Mouse (Mus musculus) stomach, embryonic 14.5 days (tissue): ENCODE data around the gene Mfrp. TPM values are rescaled to one million over a fixed set of nuclear protein-coding genes. Genes with fewer than 3 reads are reported as not detected.

Experiments
- ATAC-seq: fragments of 200-750 bp; cut with Nextera tagmentation; 2 replicates; pipeline ENCODE4 v1.8.0; 2017; ENCODE audit warnings: low read depth, moderate TSS enrichment; ENCODE audit not compliant: insufficient number of reproducible peaks, insufficient read depth, low FRiP score
- H3K27ac ChIP-seq: fragments of 300-500 bp; sonication (generic); 2 replicates; pipeline ENCODE4 v1.5.1; 2014; ENCODE audit warnings: mild to moderate bottlenecking, low read length, moderate library complexity, mixed read lengths
- H3K27me3 ChIP-seq: fragments of 300-500 bp; sonication (generic); 2 replicates; pipeline ENCODE4 v1.6.1; 2014; ENCODE audit warnings: low read length, control low read depth, mixed read lengths; ENCODE audit not compliant: control insufficient read depth, insufficient read depth
- H3K36me3 ChIP-seq: fragments of 300-500 bp; sonication (generic); 2 replicates; pipeline ENCODE4 v1.6.1; 2014; ENCODE audit warnings: mild to moderate bottlenecking, control low read depth, low read length, moderate library complexity, mixed read lengths; ENCODE audit not compliant: control insufficient read depth, insufficient read depth
- H3K4me1 ChIP-seq: fragments of 300-500 bp; sonication (generic); 2 replicates; pipeline ENCODE4 v1.6.1; 2014; ENCODE audit warnings: low read length, control low read depth, mixed read lengths; ENCODE audit not compliant: control insufficient read depth, insufficient read depth
- H3K4me2 ChIP-seq: fragments of 300-500 bp; sonication (generic); replicated peaks from 2 replicates; pipeline ENCODE4 v1.6.1; 2014; ENCODE audit warnings: low read depth, low read length, control low read depth
- H3K4me3 ChIP-seq: fragments of 300-500 bp; sonication (generic); 2 replicates; pipeline ENCODE4 v1.5.1; 2014; ENCODE audit warnings: low read depth, low read length, control low read depth
- H3K9ac ChIP-seq: fragments of 300-500 bp; sonication (generic); replicated peaks from 2 replicates; pipeline ENCODE4 v1.6.1; 2014; ENCODE audit warnings: low read depth, mild to moderate bottlenecking, control low read depth, low read length, moderate library complexity, mixed read lengths
- H3K9me3 ChIP-seq: fragments of 300-500 bp; sonication (generic); 2 replicates; pipeline ENCODE4 v1.6.1; 2016; ENCODE audit warnings: low read depth, low read length, control low read depth; ENCODE audit not compliant: control insufficient read depth
- WGBS: fragments of 180-500 bp; shearing (Covaris S2); extraction: QIAGEN DNeasy Blood & Tissue Kit; methylation state at CpG from one replicate; pipeline ENCODE4 v1.1.7; 2014; 5-methylcytosine and 5-hydroxymethylcytosine counted together
- polyA plus RNA-seq: library from polyadenylated mRNA; unstranded; fragments of >200 nt; fragmentation: Nextera tagmentation; extraction: Ambion mirVana; gene quantifications from 2 replicates; pipeline ENCODE4 v1.2.1, GENCODE M21; 2014

Gene Mfrp
- polyA plus RNA-seq, 1 experiment from 2014 or later, result 0.26 TPM

DNA sequence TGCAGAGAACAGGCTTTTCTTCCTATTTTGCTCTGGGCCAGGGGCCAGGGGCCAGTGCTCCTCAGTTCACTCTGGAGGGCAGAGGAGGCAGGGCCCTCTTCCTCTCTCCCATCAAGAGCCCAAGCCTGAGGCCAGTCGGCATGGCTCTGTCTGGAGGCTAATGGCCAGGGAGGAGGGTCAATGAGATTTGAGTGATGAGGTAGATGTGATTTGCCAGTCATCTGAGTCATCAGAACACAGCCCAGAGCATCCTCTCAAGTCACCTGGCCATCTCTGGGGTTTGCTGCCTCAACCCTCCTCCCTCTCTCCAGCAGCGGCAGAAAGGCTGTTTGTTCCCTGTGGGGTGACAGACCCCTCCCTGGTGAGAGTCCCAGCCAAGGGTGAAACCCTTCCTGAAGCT is 31.8 kb downstream of the Mfrp start:
- H3K4me1 ChIP-seq, result peaks cover 46% of the 10 kb centered on the region
- no peaks in the 10 kb centered on the region for H3K27me3 ChIP-seq
- WGBS, result 17% methylated on average over 2 of the region's 2 CpGs
- ATAC-seq, result no peak
- H3K27ac ChIP-seq, result peak overlapping the region; percentile 70; the same call in 1 of the 2 replicates
- H3K9ac ChIP-seq, result no peak overlapping the region
- no peaks in the 10 kb centered on the region for H3K36me3 ChIP-seq
- H3K9me3 ChIP-seq, result no peaks in the 10 kb centered on the region
- peak overlapping the region; percentile 82 for H3K4me2 ChIP-seq
- peak overlapping the region; percentile 62 for H3K4me3 ChIP-seq

DNA sequence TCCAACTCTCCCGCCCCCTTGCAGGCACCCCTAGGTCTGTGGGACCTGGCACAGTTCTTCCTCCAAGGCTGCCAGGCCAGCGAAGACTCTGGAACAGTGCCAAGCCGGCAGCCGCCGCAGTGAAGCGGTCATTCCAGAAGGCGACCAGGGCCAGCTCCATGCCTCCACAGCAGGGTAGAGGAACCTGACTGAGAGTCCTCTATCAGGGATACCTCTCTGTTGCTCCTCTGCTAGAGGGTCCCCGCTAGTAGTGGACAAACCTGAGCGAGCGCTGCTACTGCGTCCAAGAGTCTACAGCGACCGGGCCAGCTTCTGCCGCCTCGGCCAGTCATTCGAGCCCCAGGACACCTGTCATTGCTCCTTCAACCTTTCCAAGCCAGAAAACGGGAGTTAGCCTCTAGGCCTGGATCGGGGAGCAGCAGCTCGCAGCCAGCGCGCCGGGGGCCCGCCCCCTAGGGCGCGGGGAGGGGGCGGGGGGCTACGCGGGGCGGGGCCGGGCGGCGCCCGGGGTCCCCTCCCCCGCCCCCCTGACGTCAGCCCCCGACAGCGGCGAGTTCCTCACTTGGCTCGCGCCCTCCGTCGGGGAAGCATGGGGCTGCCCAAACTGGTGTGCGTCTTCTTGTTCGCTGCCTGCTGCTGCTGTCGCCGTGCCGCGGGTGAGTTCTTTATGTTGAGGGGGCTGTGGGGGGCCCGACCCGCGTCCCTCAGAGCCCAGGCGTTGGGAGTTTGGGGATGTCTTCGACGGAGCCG is 32.7 kb downstream of the Mfrp start, which contains the start of gene Mcam:
TSS of gene Mcam (plus strand) at position 369 of the 750 bp plus-strand sequence.
- Histone ChIP-seq H3K27ac (peak within 1 kb of the TSS; percentile 70; the same call in 1 of the 2 replicates), H3K4me1 (peaks cover 44% of the 10 kb centered on the region), H3K36me3 (peaks cover 3% of the 10 kb centered on the region), H3K27me3 (no peaks in the 10 kb centered on the region), H3K4me3 (peak within 1 kb of the TSS; percentile 62), H3K9me3 (no peaks in the 10 kb centered on the region), H3K4me2 (peak within 1 kb of the TSS; percentile 82), H3K9ac (peak within 1 kb of the TSS; percentile 52)
- peak; percentile 30; the same call in 1 of the 2 replicates for ATAC-seq
- under 1% methylated on average over 47 of the region's 55 CpGs for WGBS

DNA sequence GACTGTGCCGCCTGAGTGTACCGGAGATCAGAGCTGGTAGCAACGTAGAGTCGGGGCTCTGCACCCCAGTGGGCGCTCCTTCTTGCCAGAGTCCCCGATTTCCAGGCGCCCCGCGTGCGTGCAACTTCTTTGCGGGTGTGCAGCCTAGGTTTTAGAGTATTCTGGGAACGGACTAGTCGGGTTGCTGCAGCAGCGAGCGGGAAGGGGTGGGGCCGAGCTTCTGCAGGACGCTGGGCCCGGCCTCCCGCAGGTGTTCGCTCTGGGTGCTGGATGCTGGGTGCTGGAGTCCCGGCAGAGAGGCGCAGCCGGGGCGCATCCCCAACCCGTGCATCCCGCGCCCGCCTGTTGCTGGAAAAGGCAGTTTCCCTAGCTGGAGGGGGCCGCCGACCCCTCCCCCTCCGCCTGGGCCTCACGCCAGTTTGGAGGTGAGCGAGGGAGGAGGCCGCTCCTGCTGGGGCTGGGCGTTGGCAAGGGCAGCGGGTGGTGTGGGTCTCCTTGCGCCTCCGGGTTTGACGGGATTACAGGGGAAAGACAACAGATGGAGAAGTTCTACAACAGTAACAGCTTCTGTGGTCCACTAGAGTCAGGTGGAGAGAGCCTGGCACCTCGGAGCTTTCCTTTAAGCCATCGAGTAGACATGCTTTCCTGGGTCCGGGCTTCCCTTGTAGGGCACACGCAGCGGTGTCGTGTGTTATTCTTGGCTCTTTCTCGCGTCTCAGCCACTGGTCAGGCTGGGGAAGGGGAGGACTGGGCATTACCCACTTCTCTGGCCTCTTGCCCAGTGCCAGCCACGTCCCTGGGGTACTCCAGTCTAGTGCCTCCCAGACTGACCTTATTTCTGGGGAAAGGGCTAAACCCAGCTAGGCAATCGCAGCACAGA is 33.6 kb downstream of the Mfrp start:
- Histone ChIP-seq H3K9me3 (no peaks in the 10 kb centered on the region), H3K27ac (peak overlapping the region; percentile 70; the same call in 1 of the 2 replicates), H3K27me3 (no peaks in the 10 kb centered on the region), H3K4me1 (peaks cover 42% of the 10 kb centered on the region), H3K4me2 (peak overlapping the region; percentile 82), H3K4me3 (peak overlapping the region; percentile 62), H3K36me3 (peaks cover 11% of the 10 kb centered on the region), H3K9ac (peak overlapping the region; percentile 52)
- peak; percentile 4; the same call in 1 of the 2 replicates for ATAC-seq
- WGBS, result 3% methylated on average over 49 of the region's 49 CpGs

DNA sequence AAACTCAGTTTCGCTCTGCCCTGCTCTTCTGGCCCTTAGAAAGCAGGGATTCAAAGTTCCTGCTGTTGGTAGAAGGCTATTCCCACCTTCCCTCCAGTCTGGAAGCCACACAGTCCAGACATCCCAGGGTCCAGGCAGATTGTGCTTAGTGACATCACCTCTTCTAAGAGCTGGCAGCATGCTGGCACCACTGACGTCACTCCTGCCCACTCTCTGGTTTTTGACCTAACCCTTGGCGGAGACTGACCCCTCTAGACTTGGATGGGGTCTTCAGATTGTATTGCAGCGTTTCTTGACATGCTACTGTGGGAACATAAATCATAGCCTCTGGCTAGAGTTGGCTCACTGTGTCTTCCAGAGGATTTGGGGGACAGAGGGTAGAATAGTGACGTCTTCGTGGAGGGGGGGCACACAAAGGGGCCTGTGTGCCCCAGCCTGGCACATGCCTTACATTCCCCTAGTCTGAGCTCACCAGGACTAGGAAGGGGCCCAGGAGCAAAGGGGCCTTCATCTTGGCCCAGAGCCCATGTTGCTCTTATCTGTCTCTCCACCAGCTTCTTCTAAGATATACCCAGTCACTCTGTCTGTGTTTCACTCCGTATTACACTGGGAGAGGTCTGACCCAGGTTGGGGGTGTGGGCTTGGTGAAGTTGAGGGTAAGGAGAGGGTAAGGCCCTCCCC is 34.3 kb downstream of the Mfrp start:
- peaks cover 34% of the 10 kb centered on the region for H3K4me1 ChIP-seq
- no peak for ATAC-seq
- no peaks in the 10 kb centered on the region for H3K9me3 ChIP-seq
- H3K27ac ChIP-seq, result peak overlapping the region; percentile 70; the same call in 1 of the 2 replicates
- H3K4me2 ChIP-seq, result peak overlapping the region; percentile 82
- WGBS, result 46% methylated on average over 7 of the region's 7 CpGs
- H3K9ac ChIP-seq, result peak overlapping the region; percentile 52
- H3K4me3 ChIP-seq, result peak overlapping the region; percentile 62
- H3K36me3 ChIP-seq, result peaks cover 11% of the 10 kb centered on the region
- no peaks in the 10 kb centered on the region for H3K27me3 ChIP-seq

DNA sequence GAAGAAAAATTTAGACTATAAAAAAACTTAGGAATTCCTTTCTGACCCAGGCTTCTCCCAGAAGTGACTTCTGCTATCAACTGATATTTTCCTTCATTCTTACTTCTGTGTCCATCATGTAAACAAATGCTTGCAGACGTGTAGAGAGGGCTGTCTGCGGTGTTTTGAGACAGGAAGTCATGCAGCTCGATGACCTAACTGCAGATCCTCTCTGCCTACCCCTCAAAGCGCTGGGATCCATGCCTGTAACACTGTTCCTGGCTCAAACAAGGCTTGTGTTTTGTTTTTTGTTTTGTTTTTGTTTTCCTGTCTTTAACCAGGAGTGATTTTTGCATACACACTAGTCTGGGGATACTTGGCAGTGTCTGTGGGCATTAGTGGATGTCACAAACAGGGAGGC is 36.3 kb downstream of the Mfrp start:
- Histone ChIP-seq H3K36me3 (peaks cover 19% of the 10 kb centered on the region), H3K4me3 (no peak overlapping the region), H3K9me3 (no peaks in the 10 kb centered on the region), H3K4me2 (no peak overlapping the region), H3K27ac (no peak overlapping the region), H3K9ac (no peak overlapping the region), H3K27me3 (no peaks in the 10 kb centered on the region), H3K4me1 (peaks cover 24% of the 10 kb centered on the region)
- no peak for ATAC-seq
- 48% methylated on average over 4 of the region's 4 CpGs for WGBS

DNA sequence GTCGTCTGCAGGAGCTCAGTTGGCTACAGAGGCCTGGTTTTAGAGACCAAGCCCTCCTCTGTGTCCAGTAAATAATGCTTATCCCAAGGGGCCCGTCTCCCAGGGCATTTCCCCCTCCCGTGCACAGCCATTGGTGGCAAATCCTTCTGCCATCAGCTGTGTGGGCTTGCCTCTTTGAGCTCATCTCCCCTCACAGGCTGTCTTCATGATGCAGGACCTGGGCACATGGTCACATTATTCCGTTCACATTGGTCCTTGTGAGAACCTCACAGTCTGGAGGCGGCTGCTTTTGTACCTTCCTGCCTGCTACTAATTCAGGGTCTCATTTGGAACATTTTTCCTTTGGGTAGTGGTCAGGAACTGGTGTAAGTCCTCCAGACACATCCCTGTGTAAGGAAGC is 40.4 kb downstream of the Mfrp start:
- H3K27me3 ChIP-seq, result no peaks in the 10 kb centered on the region
- H3K9me3 ChIP-seq, result no peaks in the 10 kb centered on the region
- 74% methylated on average over 5 of the region's 5 CpGs for WGBS
- no peak overlapping the region for H3K9ac ChIP-seq
- no peak overlapping the region for H3K27ac ChIP-seq
- H3K36me3 ChIP-seq, result peaks cover 32% of the 10 kb centered on the region
- no peaks in the 10 kb centered on the region for H3K4me1 ChIP-seq
- H3K4me2 ChIP-seq, result no peak overlapping the region
- ATAC-seq, result no peak
- H3K4me3 ChIP-seq, result no peak overlapping the region

DNA sequence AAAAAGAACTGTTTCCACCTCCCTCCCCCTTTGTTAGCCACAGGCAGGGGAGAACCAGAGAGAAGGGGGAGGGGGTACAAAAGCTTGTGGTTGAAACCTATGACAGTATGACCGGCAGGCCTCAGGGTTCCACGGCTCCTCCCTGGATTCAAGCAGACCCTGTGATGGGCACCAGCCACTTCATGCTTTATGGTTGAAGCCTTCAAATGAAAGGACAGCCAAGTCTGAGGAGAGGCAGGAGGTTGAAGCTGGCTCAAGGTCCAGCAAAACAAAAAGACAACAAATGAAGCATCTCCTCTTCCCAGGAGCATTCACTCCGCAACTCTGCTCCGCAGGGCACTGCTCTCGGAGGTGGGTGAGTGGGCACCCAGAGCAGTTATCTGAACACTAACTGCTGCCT is 41.9 kb downstream of the Mfrp start:
- Histone ChIP-seq H3K36me3 (peaks cover 34% of the 10 kb centered on the region), H3K4me3 (no peak overlapping the region), H3K9ac (no peak overlapping the region), H3K27me3 (no peaks in the 10 kb centered on the region), H3K27ac (no peak overlapping the region), H3K4me2 (no peak overlapping the region), H3K9me3 (no peaks in the 10 kb centered on the region), H3K4me1 (no peaks in the 10 kb centered on the region)
- ATAC-seq, result no peak
- 81% methylated on average over 5 of the region's 5 CpGs for WGBS
